Mouse (Mus musculus) MEL (cell line): ENCODE results near the gene Gtf3c3. TPM values are rescaled to one million over a fixed set of nuclear protein-coding genes. Genes with fewer than 3 reads are reported as not detected.

Source experiments
- DNase-seq: peaks from one replicate; pipeline ENCODE4 v3.0.0; 2011; ENCODE audit warnings: low read depth, low spot score
- H3K27ac ChIP-seq: 2 replicates; pipeline ENCODE4 v1.5.1; 2012; ENCODE audit warnings: low read depth, mild to moderate bottlenecking, control low read depth, low read length, moderate library complexity; ENCODE audit not compliant: control insufficient read depth
- H3K27me3 ChIP-seq, 2 experiments: fragments of 150-350 bp in 1 of 2; sonication (generic) in 1 of 2; 2 replicates each; pipeline ENCODE4 v1.6.1; 2012; ENCODE audit warnings: low read length in 2 of 2, mild to moderate bottlenecking in 2 of 2, improper control_type of control experiment in 1 of 2, moderate library complexity in 1 of 2; ENCODE audit not compliant: insufficient read depth in 2 of 2, control insufficient read depth in 1 of 2
- H3K36me3 ChIP-seq, 2 experiments: 2 replicates each; pipeline ENCODE4 v1.6.1; 2012 to 2014; ENCODE audit warnings: low read length in 2 of 2, improper control_type of control experiment in 1 of 2, inconsistent platforms in 1 of 2, mild to moderate bottlenecking in 1 of 2; ENCODE audit not compliant: insufficient read depth in 2 of 2, control insufficient read depth in 1 of 2
- H3K4me1 ChIP-seq, 2 experiments: fragments of 150-350 bp in 1 of 2; sonication (generic) in 1 of 2; 2 replicates each; pipeline ENCODE4 v1.6.1; 2012; ENCODE audit warnings: low read length in 2 of 2, improper control_type of control experiment in 1 of 2, mild to moderate bottlenecking in 1 of 2; ENCODE audit not compliant: insufficient read depth in 2 of 2, control insufficient read depth in 1 of 2
- H3K4me3 ChIP-seq, 2 experiments: fragments of 150-350 bp in 1 of 2; sonication (generic) in 1 of 2; 2 replicates each; pipeline ENCODE4 v1.5.1; 2012; ENCODE audit warnings: low read depth in 2 of 2, low read length in 2 of 2, mild to moderate bottlenecking in 2 of 2, moderate library complexity in 2 of 2, control low read depth in 1 of 2, improper control_type of control experiment in 1 of 2; ENCODE audit not compliant: control insufficient read depth in 1 of 2, insufficient read depth in 1 of 2
- H3K79me2 ChIP-seq: 2 replicates; pipeline ENCODE4 v1.6.1; 2012; ENCODE audit warnings: mild to moderate bottlenecking, low read length, moderate library complexity; ENCODE audit not compliant: control insufficient read depth, poor library complexity, insufficient read depth
- H3K9ac ChIP-seq: 2 replicates; pipeline ENCODE4 v1.6.1; 2012; ENCODE audit warnings: low read depth, mild to moderate bottlenecking, control low read depth, low read length, moderate library complexity; ENCODE audit not compliant: control insufficient read depth, poor library complexity, severe bottlenecking
- H3K9me3 ChIP-seq: fragments of 150-350 bp; sonication (generic); replicated peaks from 2 replicates; pipeline ENCODE4 v1.6.1; 2012; ENCODE audit warnings: mild to moderate bottlenecking, low read length, improper control_type of control experiment, moderate library complexity; ENCODE audit not compliant: insufficient read depth
- ETS1 ChIP-seq: IDR thresholded peaks from 2 replicates; pipeline ENCODE4 v1.6.1; 2012; ENCODE audit warnings: low read depth, mild to moderate bottlenecking, inconsistent platforms, low read length, improper control_type of control experiment, moderate library complexity
- KAT2A ChIP-seq: conservative IDR thresholded peaks from 2 replicates; pipeline ENCODE4 v1.6.1; 2012; ENCODE audit warnings: low read depth, low read length, improper control_type of control experiment, inconsistent platforms
- MAFK ChIP-seq: IDR thresholded peaks from 2 replicates; pipeline ENCODE4 v1.6.1; 2011; ENCODE audit warnings: low read depth, mild to moderate bottlenecking, low read length, improper control_type of control experiment, borderline replicate concordance
- MEF2A ChIP-seq: IDR thresholded peaks from 2 replicates; pipeline ENCODE4 v1.6.1; 2014; ENCODE audit warnings: low read depth, mild to moderate bottlenecking, inconsistent platforms, low read length, improper control_type of control experiment; ENCODE audit not compliant: poor library complexity, insufficient replicate concordance, severe bottlenecking; ENCODE audit errors: extremely low read depth
- RAD21 ChIP-seq: IDR thresholded peaks from 2 replicates; pipeline ENCODE4 v1.6.1; 2011; ENCODE audit warnings: mild to moderate bottlenecking, low read depth, low read length, improper control_type of control experiment
- TCF12 ChIP-seq: IDR thresholded peaks from 2 replicates; pipeline ENCODE4 v1.6.1; 2014; ENCODE audit warnings: low read depth, mild to moderate bottlenecking, inconsistent platforms, low read length, improper control_type of control experiment, moderate library complexity
- UBTF ChIP-seq: IDR thresholded peaks from 2 replicates; pipeline ENCODE4 v1.6.1; 2012; ENCODE audit warnings: low read depth, mild to moderate bottlenecking, inconsistent platforms, low read length, improper control_type of control experiment, moderate library complexity, borderline replicate concordance; ENCODE audit not compliant: insufficient read depth
- USF1 ChIP-seq: IDR thresholded peaks from 2 replicates; pipeline ENCODE4 v1.6.1; 2014; ENCODE audit warnings: low read depth, mild to moderate bottlenecking, inconsistent platforms, low read length, improper control_type of control experiment, moderate library complexity
- ZC3H11A ChIP-seq: IDR thresholded peaks from 2 replicates; pipeline ENCODE4 v1.6.1; 2012; ENCODE audit warnings: low read depth, mild to moderate bottlenecking, inconsistent platforms, low read length, improper control_type of control experiment
- ZKSCAN1 ChIP-seq: IDR thresholded peaks from 2 replicates; pipeline ENCODE4 v1.6.1; 2012; ENCODE audit warnings: low read depth, mild to moderate bottlenecking, inconsistent platforms, low read length, improper control_type of control experiment, moderate library complexity
- polyA plus RNA-seq, 2 experiments: library from polyadenylated mRNA; stranded (reverse) in 1 of 2; unstranded in 1 of 2; fragments of >175 nt in 1 of 2; fragments of >200 nt in 1 of 2; gene quantifications; 2 replicates each; pipeline versions ENCODE4 v1.2.1 to v1.2.4; 2012; ENCODE audit warnings: low replicate concordance in 2 of 2, low read depth in 1 of 2; ENCODE audit not compliant: insufficient read length in 2 of 2, insufficient read depth in 1 of 2, missing spikeins in 1 of 2
- total RNA-seq: library from RNA; depleted of rRNA; stranded (reverse); fragments of 300-350 nt; gene quantifications from 2 replicates; pipeline ENCODE4 v1.2.3, GENCODE M21; 2012; rRNA removed

Gene Gtf3c3
- total and polyA plus RNA-seq, 3 experiments, result 12.1 to 13.8 TPM; not detected in 1

DNA sequence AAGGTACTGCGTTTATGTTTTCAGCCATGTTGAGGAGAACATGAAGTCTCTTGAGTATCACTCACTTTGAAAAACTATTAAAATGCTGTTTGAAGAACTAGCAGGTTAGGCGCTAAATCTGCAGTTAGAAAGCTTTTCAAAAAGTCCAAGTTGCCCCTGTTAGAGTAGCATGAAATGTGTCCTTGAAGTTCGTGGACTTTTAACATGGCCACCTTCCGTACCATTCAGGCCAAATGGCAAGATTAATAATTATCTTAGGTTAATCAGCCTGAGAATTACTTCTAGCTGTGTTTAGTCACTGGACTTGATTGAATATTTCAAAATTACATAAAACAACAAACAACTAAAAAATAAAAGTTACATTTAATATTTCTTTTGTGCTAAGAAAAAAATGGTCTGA lies 84.0 kb downstream of the Gtf3c3 start:
- H3K9ac ChIP-seq, result no peak overlapping the region
- no peaks in the 10 kb centered on the region for H3K4me1 ChIP-seq
- no peak for TF ChIP-seq MEF2A
- no peak for TF ChIP-seq RAD21
- TF ChIP-seq ZC3H11A, result no peak
- TF ChIP-seq UBTF, result no peak
- no peak for TF ChIP-seq KAT2A
- TF ChIP-seq MAFK, result no peak
- no peak for TF ChIP-seq ETS1
- TF ChIP-seq TCF12, result no peak
- TF ChIP-seq ZKSCAN1, result no peak
- no peak for TF ChIP-seq USF1
- H3K79me2 ChIP-seq, result no peaks in the 10 kb centered on the region
- DNase-seq, result no peak
- no peaks in the 10 kb centered on the region for H3K36me3 ChIP-seq
- no peak overlapping the region for H3K4me3 ChIP-seq
- no peak overlapping the region for H3K27ac ChIP-seq
- H3K27me3 ChIP-seq, result no peaks in the 10 kb centered on the region
- H3K9me3 ChIP-seq, result no peaks in the 10 kb centered on the region

Other genes with a start within 250 kb of the Gtf3c3 start
- gene Hecw2, start 243.8 kb downstream of the Gtf3c3 start, total RNA-seq, result not detected in 2 replicates
- not detected for gene Hecw2, start 243.8 kb downstream of the Gtf3c3 start, polyA plus RNA-seq
- gene Ccdc150, start 188.3 kb downstream of the Gtf3c3 start, total RNA-seq, result 0.56 and 0.65 TPM in 2 replicates
- gene Ccdc150, start 188.3 kb downstream of the Gtf3c3 start, polyA plus RNA-seq, result under 1 TPM in 1 of 2 experiments, not detected in 1; 0.22 TPM
- gene Pgap1, start 118.7 kb upstream of the Gtf3c3 start, total RNA-seq, result not detected in 2 replicates
- gene Pgap1, start 118.7 kb upstream of the Gtf3c3 start, polyA plus RNA-seq, result not detected